ENCODE assay signal across 9 mouse cellular contexts in the genomic region with DNA sequence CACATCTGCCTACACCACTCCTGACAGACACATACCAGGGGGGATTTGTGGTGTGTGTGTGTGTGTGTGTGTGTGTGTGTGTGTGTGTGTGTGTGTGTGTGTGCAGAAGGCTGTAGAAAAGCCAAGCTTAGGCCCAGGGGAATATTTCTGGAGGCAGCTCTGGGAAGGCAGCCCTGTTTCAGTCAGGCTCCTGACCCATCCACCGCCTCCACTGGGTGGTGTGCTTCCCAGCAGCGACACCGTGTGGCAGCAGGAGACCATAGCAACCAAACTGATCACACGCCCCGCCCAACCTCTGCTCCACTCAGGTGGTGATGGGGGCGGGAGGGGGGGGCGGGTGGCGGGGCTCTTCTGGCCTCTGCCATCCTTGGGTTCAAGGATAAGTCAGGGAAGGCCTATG. TPM values are rescaled to one million over a fixed set of nuclear protein-coding genes. Genes with fewer than 3 reads are reported as not detected.
DNase-seq lines count a peak whose midpoint lies in the region; ATAC-seq and TF ChIP-seq lines count a peak whose summit lies in the region.
"Had no signal": no experiment of that assay in that cellular context is flagged by ENCODE, and none has a peak within 500 bp of the region (broad histone marks: within the 10 kb centered on the region; RNA-seq: fewer than 3 reads in every experiment).

No protein-coding gene starts in this region.

- H3K4me3 ChIP-seq in bone marrow macrophage, adult 2 months (ENCODE audit: insufficient read depth, low read length): no peak overlapping the region
- H3K4me3 ChIP-seq in embryonic fibroblast, embryonic 13.5 days (ENCODE audit: insufficient read depth, low read length): no peak overlapping the region
- no peak overlapping the region for H3K4me3 ChIP-seq in heart, embryonic 16.5 days (ENCODE audit: low read length)
- H3K4me3 ChIP-seq in lung, embryonic 14.5 days (ENCODE audit: low read depth, low read length): no peak overlapping the region
- no peak overlapping the region for H3K4me3 ChIP-seq in thymus, adult 2 months (ENCODE audit: control insufficient read depth, insufficient read depth, low read length)
- H3K4me3 ChIP-seq: liver, embryonic 15.5 days had no signal

- peak; percentile 78 for DNase-seq in ES-CJ7 (ENCODE audit: low read depth, low spot score)
- peak; percentile 88 for DNase-seq in kidney, postnatal 14 days
- DNase-seq in lung, embryonic 14.5 days: peak; percentile 88
- DNase-seq in thymus, adult 2 months: peak; percentile 77

- no peaks in the 10 kb centered on the region for H3K4me1 ChIP-seq in bone marrow macrophage, adult 2 months (ENCODE audit: control insufficient read depth, insufficient read depth, low read length)
- no peaks in the 10 kb centered on the region for H3K4me1 ChIP-seq in embryonic fibroblast, embryonic 13.5 days (ENCODE audit: control insufficient read depth, insufficient read depth, low read length)
- H3K4me1 ChIP-seq in heart, embryonic 16.5 days (ENCODE audit: control insufficient read depth, insufficient read depth, low read length): peaks cover 8% of the 10 kb centered on the region
- H3K4me1 ChIP-seq in lung, embryonic 14.5 days (ENCODE audit: insufficient read depth): peaks cover 3% of the 10 kb centered on the region; the same call in 1 of the 2 replicates
- H3K4me1 ChIP-seq in thymus, adult 2 months (replicated peaks; ENCODE audit: control insufficient read depth, insufficient read depth, low read length): no peaks in the 10 kb centered on the region
- H3K4me1 ChIP-seq: liver, embryonic 15.5 days had no signal

- no peak for TF ChIP-seq POLR2A in bone marrow macrophage, adult 2 months (IDR thresholded peaks at IDR 0.05; ENCODE audit: borderline replicate concordance, low read depth, low read length)
- no peak for TF ChIP-seq POLR2A in embryonic fibroblast, embryonic 13.5 days (IDR thresholded peaks at IDR 0.05; ENCODE audit: low read depth, low read length)
- no peak for TF ChIP-seq POLR2A in thymus, adult 2 months (IDR thresholded peaks at IDR 0.05; ENCODE audit: control insufficient read depth, extremely low read depth, insufficient read depth, low read length, poor library complexity)

- 0 out of 2 replicates have a peak, but pooled peaks cover 2% of the 10 kb centered on the region for H3K27me3 ChIP-seq in heart, embryonic 16.5 days (ENCODE audit: control insufficient read depth, insufficient read depth, low read length)
- H3K27me3 ChIP-seq in lung, embryonic 14.5 days (ENCODE audit: insufficient read depth, low read length): no peaks in the 10 kb centered on the region
- no peaks in the 10 kb centered on the region for H3K27me3 ChIP-seq in thymus, adult 2 months (ENCODE audit: control insufficient read depth, insufficient read depth, low read length)
- H3K27me3 ChIP-seq: liver, embryonic 15.5 days had no signal

- ATAC-seq in heart, embryonic 16.5 days (replicated peaks; ENCODE audit: extremely low read depth, insufficient read depth, low FRiP score): peak; percentile 29; the same call in 1 of the 2 replicates
- ATAC-seq in lung, embryonic 14.5 days (ENCODE audit: insufficient read depth): peak; percentile 52
- peak; percentile 72 for ATAC-seq in neutrophil, adult 5-6 weeks (ENCODE audit: extremely low read depth, insufficient number of reproducible peaks, low FRiP score, poor library complexity, severe bottlenecking)

- H3K9me3 ChIP-seq in heart, embryonic 16.5 days (replicated peaks; ENCODE audit: control insufficient read depth, low read length): no peaks in the 10 kb centered on the region
- no peaks in the 10 kb centered on the region for H3K9me3 ChIP-seq in lung, embryonic 14.5 days (ENCODE audit: low read depth, low read length)
- H3K9me3 ChIP-seq: liver, embryonic 15.5 days had no signal

- H3K4me2 ChIP-seq in heart, embryonic 16.5 days (ENCODE audit: low read depth, low read length): no peak overlapping the region
- no peak overlapping the region for H3K4me2 ChIP-seq in lung, embryonic 14.5 days
- H3K4me2 ChIP-seq: liver, embryonic 15.5 days had no signal

- peak; percentile 57; the same call in 1 of the 2 replicates for TF ChIP-seq CTCF in bone marrow macrophage, adult 2 months (IDR thresholded peaks at IDR 0.05; ENCODE audit: low read depth, low read length)
- peak; percentile 99 for TF ChIP-seq CTCF in embryonic fibroblast, embryonic 13.5 days (IDR thresholded peaks at IDR 0.05; ENCODE audit: borderline replicate concordance, insufficient read depth, low read length)
- peak; percentile 89 for TF ChIP-seq CTCF in lung, embryonic 14.5 days (IDR thresholded peaks at IDR 0.05; ENCODE audit: low read depth)
- peak; percentile 92 for TF ChIP-seq CTCF in thymus, adult 2 months (IDR thresholded peaks at IDR 0.05; ENCODE audit: borderline replicate concordance, control insufficient read depth, extremely low read depth, insufficient read depth, low read length, poor library complexity)

- no peak overlapping the region for H3K27ac ChIP-seq in bone marrow macrophage, adult 2 months (ENCODE audit: insufficient read depth, low read depth, low read length)
- no peak overlapping the region for H3K27ac ChIP-seq in embryonic fibroblast, embryonic 13.5 days (ENCODE audit: insufficient read depth, low read length)
- no peak overlapping the region for H3K27ac ChIP-seq in heart, embryonic 16.5 days (ENCODE audit: low read length)
- H3K27ac ChIP-seq in lung, embryonic 14.5 days (ENCODE audit: low read depth): no peak overlapping the region
- no peak overlapping the region for H3K27ac ChIP-seq in thymus, adult 2 months (ENCODE audit: control insufficient read depth, insufficient read depth, low read length)
- H3K27ac ChIP-seq: liver, embryonic 15.5 days had no signal

- WGBS in heart, embryonic 16.5 days: 0% methylated on average over 6 of the region's 8 CpGs
- WGBS in lung, embryonic 14.5 days: 0% methylated on average over 8 of the region's 8 CpGs
- 0% methylated on average over 5 of the region's 8 CpGs for WGBS in thymus, adult 2 months

- no peak overlapping the region for H3K9ac ChIP-seq in heart, embryonic 16.5 days (ENCODE audit: low read length)
- H3K9ac ChIP-seq in lung, embryonic 14.5 days: no peak overlapping the region
- H3K9ac ChIP-seq: liver, embryonic 15.5 days had no signal

- H3K36me3 ChIP-seq in heart, embryonic 16.5 days (ENCODE audit: control insufficient read depth, insufficient read depth): peaks cover 10% of the 10 kb centered on the region; the same call in 1 of the 2 replicates
- peaks cover 26% of the 10 kb centered on the region for H3K36me3 ChIP-seq in lung, embryonic 14.5 days (ENCODE audit: insufficient read depth)
- peaks cover 3% of the 10 kb centered on the region for H3K36me3 ChIP-seq in thymus, adult 2 months (ENCODE audit: control insufficient read depth, insufficient read depth, low read length)
- H3K36me3 ChIP-seq: liver, embryonic 15.5 days had no signal

RNA-seq across cellular contexts. Expression of a gene that starts 24.6 kb away (rescaled TPM):
- not detected in 2 replicates for polyA plus RNA-seq in bone marrow macrophage, adult 2 months (2012; ENCODE audit: insufficient read depth, insufficient read length, missing spikeins)
- 0.25 and 0.67 TPM in 2 replicates for polyA plus RNA-seq in embryonic fibroblast, embryonic 13.5 days (2011; ENCODE audit: insufficient read length, low read depth, missing spikeins)
- 20.3 and 21.5 TPM in 2 replicates for polyA plus RNA-seq in heart, embryonic 16.5 days (2015; fragmentation: Nextera tagmentation; extraction: Ambion mirVana)
- 2.7 and 3.3 TPM in 2 replicates for polyA plus RNA-seq in lung, embryonic 14.5 days (2014; fragmentation: Nextera tagmentation; extraction: Ambion mirVana)
- not detected in 2 replicates for total RNA-seq in neutrophil, adult 5-6 weeks (2017)
- polyA plus RNA-seq in thymus, adult 2 months (2012; rRNA removed): 1.3 and 1.9 TPM in 2 replicates
